Mouse (Mus musculus) WW6 (cell line): Measurements from ENCODE around the gene Prickle2.

Experiments
- DNase-seq: peaks from one replicate; pipeline ENCODE4 v3.0.0-alpha.2; 2013; ENCODE audit warnings: low read depth, low spot score

Gene Prickle2

DNA sequence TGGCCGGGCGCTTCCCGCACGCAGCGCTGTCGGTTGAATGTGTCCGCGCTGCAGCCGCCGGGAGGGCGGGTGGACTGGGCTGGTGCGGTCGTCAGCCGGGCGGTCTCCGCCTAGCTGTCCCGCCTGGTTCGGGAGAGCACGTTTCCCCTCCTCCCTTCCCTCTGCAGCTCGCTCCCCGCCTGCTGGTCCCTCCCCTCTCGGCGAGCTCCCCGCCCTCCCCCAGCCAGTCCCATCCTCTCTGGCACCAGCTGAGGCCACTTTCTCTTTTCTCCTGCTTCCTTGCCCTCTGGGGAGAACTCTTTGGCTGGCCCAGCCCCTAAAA, at the start of gene Prickle2:
Gene Prickle2, minus strand, starts transcription at position 11 of the 322 bp plus-strand sequence.
- DNase-seq = peak; percentile 40

DNA sequence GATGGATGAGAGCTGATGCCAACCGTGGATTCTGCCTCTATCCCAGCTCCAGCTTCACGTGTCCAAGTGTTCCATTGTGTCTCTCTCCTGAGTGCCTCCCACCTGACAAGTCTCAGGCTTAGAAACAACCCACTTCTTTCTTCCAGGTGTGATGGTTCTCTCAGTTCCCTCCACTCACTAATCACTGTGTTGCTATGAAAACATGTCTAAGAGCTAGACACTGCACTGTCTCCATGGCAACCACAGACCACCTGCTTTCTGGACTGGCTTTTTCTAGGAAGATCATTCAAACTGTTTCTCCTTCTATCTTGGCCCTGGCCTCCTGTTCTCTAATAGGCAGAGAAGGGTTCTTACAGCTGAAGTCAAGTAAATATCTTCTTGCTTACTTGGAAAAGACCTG, 46.8 kb upstream of the Prickle2 start:
- no peak for DNase-seq

DNA sequence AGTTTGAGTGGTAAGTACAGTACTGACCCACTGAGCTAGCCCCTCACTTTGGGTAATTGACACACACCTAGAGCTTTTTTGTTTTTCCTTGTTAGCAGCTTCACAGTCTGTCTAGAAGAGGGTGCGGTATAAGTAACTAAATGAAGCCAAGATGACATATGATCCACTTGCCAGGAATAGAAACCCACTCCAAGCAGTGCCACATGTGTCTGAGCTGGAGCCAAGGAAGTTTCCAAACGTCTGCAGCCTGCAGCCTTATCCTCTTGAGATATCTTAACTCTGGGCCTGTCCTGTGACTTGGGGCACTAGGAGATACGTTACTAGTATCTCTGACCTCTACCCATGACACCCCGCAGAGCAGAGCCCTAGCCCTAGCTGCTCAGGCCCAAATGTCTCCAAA, 43.5 kb upstream of the Prickle2 start:
- no peak for DNase-seq

DNA sequence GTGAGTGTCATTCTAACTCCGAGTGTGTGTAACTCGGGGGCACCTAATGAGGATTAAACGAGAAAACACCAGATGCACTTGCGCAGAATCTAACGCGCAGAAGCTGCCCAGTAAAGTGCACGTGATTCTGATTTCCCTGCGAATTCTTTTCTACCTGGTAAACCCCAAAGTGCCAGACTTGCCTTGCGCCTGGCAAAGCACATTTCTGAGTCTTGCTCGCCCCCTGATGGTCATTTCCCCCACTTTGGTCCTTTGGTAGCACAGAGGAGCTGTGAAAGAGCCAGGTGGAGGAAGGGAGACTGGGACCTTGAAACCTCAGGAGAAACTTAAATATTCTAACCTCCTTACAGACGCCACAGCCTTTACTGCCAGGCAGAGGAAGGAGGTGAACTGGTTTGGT, 37.6 kb upstream of the Prickle2 start:
- peak; percentile 60 for DNase-seq

DNA sequence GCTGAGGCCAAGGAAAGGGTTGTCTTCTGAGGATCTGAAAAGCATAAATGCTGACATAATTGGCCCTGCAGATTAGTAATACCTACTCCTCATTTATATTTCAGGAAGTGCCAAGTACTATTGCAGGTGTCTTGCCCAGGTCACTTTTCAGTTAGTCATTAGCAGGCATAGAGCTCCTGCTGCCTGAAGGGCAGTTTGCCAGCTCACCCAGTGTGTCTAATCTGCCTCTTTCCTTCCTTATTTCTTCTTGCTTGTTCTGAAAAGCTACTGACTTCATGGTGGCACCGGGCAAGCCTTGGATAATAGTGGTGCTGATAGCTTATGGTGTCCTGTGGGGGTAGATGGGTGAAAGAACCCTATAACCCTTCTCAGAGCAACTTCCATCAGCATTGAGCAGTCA, 31.2 kb upstream of the Prickle2 start:
- no peak for DNase-seq

DNA sequence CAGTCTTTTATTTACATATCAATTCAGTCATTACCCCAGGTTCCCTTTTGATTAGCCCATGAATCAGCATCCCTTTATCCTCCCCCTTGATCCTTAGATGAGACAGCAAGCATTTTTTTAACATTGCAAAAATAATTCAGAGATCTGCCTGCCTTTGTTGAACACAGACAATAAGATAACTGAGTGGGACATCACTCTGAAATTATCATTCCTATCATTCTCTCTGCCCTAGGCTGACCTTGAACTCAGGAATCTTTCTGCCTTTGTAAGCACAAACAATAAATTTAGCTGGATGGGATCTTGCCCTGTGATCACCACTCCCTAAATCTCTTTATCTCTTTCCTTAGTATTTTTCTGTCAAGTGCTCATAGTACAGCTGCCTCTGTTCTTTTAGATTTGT, 27.7 kb upstream of the Prickle2 start:
- no peak for DNase-seq

DNA sequence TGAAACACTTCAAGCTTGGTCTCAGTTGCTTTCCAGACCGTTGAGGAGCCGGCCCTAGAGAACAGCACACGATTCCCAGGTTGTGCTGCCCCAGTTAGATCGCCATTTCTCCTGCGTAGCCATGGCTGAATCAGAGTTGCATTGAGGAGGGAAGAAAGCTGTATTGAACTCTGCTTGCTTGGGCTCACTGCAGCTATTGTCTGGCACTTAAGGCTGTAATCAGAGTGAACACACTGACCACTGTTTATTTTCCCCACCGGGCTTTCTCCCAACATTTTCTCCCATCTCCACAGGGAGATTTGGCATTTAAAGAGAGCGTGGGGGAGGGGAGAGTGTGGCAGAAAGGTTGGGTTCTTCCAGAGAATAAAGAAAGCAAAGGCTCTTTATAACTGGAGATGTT, 22.6 kb upstream of the Prickle2 start:
- DNase-seq = no peak

DNA sequence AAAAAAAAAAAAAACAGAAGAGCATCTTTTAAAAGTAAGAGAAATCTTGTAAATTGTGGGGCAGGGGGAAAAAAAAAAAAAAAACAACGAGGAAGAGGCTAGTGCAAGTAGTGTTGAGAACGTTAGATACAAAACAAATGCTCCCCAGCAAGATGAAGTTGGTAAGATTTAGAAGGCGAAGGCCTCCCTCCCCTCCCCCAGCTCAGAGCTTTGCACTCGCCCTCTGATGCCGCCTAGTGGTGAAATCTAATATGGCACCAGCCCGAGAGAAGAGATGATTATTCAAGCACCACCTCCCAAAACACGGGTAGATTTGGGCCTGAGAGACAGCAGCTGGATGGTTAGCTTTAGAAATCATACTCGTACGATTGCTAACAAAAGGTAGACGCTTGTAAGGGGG, 22.1 kb upstream of the Prickle2 start:
- peak; percentile 68 for DNase-seq

DNA sequence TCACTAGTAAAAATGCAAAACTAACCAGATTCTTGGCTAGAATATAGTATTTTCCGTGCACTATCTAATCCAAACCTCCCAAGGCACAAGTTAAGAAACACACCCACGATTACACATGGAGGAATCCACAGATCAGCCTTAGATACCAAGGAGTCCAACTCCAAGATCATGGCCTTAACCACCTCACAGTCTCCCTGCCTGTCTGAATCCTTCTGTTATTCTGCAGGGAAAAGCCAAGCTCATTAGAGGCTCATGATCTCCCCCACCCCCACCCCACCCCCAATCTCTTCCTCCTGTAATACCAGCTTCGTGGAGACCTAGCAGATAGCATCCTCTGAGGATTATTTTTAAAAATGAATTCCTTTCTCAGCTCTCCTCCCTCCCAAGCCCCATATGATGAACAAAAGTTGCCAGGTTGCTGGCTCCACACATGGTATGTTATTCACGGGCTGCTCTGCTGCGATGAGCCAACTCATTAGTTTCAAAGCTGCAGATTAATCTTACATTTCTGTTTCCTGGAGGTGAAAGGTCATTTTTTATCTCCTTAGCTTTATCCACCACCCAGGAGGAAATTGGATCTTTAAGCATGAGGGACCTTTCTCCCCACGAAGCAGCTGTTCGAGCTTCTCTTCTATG, 21.5 kb upstream of the Prickle2 start:
- no peak for DNase-seq

DNA sequence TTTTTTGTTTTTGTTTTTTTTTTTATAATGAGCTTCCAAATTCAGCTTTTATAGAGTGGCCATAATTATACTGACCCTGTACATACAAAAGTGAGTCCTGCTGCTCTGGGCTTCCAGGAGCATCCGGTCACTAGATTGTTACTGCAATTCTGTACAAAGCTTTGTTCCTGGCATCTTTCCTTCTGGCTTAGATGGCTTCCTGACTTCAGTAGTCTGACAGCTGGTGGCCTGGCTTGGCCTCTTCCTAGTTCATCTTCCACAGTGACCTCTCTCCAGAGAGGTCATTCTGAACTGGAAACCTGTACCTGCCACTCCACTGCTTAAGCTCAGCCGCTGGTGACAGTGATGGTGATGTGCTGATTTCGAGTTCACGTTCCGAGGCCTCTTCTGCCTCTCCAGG, 20.2 kb upstream of the Prickle2 start:
- DNase-seq = no peak

DNA sequence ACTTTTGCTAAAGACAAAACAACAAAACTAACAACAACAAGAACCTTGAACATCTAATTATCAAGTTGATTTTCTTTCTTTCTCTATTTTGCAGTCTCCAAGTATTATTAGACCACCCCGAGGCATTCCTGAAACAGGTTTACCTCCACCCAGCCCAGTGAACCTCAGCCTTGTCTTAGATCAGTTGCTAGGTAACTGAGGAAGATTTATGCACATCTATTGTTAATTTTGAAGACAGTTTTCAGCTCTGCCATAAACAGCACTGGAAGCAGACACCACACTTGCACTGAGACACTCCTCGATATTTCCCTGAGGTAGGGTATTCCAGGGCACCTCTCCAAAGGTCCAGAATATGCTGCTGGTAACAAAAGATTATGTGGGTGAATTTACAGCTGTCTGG, 18.4 kb upstream of the Prickle2 start:
- DNase-seq = no peak

DNA sequence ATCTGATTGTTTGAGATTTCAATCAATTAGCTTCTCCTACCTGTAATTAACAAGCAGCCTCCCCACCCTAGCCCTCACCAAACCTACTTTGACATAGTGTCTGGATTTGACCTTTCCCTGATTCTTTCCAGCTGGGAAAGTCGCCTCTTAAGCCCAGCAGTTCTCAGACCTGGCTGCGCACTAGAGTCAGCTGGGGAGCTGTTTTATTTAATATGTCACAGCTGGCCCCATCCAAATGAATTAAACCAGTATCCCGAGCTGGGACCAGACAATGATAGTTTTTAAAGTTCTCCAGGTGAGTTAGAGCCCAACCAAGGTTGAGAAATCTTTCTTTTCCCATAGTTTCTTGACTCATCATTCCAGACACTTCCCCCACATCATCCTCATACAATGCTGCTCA, 9.9 kb upstream of the Prickle2 start:
- no peak for DNase-seq

DNA sequence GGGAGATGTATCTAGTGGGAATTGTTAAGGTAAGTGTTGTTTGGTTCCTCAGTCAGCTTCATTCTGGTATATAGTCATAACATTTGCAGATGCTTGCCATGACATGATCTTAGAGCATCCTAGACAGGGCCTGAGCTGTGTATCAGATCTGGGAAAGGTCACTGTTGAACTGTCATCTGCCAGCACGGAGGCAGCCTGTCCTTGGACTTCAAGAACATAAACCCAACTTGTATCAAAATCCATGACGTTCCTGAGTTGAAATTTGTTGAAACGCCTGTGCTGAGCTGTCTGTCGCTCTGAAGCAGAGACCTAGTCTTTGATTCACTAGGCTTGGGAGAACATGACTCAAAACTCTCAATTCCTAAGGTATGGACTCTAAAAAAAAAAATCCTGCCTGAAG, 8.8 kb upstream of the Prickle2 start:
- DNase-seq = no peak

DNA sequence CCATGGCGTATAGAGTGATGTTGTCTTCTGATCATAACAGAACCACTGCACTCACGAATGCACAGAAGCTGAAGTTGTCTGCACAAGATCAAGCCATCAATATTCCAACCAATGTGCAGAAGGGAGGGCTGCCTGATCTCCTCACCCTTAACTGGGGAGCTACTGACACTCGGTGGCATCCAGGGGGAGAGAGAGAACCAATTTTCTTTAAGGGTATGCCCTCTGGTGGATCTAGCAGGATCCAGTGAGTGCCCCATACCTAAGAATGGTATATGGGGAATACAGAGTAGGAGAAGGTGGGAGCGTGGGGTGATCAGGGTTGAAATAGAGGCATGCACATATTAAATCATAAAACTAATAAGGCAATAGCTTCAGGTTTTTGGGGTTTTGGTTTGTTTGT, 2.2 kb upstream of the Prickle2 start:
- DNase-seq = no peak

DNA sequence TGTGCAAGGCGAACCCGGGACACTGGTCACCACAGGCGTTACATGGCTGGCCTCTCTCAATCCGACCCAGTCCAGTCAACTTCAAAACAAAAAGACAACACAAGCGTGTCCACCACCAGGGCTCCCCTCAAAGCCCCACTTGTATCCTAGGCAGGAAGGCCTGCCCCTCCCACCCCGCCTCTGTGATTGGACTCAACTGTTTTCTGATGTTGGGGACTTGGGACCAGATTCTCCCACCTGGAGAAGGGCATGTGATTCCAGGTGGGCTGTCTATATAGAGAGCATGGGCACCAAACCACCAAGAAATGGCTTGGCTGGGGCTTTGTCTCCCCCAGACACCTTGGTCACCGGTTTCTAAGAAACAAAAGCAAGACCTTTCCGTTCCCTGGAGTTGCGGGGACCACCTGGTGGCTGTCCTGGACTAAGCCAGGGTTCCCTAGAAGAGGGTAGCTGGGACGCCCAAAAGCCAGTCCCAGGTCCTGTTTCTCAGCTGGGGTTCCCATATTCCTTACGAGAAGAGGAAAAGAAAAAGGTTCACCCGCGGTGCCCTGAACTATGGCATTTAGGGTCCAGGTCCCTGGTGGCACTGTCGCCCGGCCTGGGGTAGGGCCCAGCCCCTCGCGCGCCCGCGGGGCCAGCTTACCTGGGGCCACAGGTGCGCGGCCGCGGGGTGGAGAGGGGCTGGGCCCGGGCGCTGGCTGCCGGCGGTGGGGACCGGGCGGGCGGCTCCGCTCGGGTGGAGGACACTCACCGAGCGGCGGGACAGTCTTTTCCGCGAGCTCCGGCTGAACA, 406 bp downstream of the Prickle2 start:
- no peak for DNase-seq

DNA sequence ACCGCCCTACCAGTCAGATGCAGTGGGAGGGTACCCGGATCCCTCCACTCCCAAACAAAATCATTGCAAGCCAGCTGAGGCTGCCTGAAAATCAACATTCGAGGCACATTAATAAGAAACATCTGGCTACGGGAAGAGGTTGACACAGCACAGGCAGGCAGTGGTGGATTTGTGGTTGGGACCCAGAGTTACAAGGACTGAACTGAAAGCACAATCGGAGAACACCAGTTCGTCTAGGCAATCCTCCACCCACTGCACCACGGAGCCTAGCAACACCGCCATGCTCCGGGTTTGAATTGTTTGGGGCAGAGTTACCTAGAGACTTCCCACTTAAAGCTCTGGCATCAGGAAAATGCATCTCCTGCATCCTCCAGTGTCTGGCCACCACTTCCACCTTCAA, 1.1 kb downstream of the Prickle2 start:
- no peak for DNase-seq

DNA sequence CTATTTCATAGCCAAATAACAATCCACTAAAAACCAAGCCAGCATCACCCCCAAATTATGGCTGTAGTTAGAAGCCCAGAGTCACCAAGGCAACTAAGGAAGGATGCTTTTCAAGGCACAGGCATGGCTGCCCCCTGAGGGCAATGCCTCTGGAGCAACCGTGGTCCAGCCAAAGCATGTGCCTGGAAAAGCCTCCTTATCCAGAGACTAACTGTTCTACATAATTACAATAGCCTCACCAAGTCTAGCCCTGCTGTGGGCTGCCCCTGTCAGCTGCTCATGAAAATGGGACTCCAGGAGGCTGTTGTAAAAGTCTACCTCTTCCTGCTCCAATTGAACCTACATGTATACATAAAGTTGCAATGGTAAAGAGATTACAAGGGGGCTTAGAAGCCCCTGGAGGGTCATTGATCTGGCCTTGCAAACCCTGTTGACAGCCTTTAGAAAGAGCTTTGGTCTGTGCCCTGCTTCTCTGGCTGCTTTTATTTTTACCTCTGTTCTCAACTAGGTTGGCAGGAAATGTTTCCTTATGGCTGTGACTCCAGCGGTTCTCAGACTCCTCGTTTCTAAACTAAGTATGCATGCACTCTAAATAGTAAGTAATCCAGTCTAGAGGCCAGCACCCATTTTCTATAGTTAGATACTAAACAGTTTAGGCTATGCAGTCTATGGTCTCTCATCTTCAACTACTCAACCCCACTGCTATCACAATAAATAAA, 6.3 kb downstream of the Prickle2 start:
- DNase-seq = no peak

DNA sequence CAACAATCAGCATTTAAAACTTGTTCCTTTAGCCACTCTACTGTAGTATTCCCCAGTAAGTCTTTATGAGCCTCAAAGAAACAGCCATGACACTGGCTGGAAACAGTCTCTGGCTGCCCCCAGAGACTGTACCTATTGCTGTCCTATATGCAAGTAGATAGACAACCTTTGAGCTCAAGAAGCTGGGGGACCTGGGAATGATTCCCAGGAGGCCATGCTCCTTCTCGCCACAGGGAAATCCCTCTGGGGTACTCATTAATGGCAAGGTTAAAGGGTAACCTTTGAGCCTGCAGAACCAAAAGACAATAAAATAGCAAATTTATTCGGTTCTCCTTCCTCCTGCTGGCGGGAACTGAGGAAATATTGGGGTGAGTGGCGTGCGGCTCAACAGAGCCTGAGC, 8.1 kb downstream of the Prickle2 start:
- DNase-seq = no peak

DNA sequence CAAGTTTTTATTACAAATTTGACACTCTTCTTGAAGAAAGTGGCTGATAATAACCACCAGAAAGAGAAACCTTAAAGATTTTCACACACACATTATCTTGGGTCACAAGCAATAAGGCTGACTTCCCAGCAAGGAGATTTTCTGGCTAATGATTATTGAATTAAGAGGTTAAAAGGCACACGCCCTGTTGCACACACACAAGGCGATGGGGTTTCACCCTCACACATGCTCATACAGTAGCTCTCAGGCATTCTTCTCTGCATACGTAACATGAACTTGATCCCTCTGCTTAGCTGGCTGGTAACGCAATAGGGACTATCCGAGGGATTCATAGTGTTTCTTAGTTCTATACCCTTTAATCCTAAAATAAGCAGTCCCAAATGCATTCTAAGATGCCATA, 18.6 kb downstream of the Prickle2 start:
- DNase-seq = no peak

DNA sequence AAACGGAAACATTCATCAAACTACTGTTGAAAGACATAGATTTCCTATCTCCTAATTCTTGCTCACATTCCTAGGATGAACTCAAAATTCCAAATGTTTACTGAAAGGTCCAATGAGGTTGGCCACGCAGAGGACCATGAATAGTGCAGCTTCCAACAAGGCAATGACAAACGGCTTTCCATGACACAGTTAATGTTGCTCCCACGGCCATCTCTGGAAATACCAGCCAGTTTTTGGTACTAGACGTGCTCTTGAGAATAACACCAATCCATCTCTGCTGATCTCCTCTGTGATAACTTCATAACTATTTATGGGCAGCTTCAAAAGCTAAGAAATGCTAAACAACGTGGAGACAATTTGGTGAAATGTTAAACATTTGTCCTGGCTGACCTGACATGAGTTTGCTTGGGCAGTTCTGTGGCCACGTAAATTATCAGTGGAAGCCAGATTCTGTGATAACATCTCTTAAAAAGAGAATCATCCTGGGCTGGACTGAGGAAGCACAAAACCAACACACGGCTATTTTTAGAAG, 31.5 kb downstream of the Prickle2 start:
- DNase-seq = no peak

DNA sequence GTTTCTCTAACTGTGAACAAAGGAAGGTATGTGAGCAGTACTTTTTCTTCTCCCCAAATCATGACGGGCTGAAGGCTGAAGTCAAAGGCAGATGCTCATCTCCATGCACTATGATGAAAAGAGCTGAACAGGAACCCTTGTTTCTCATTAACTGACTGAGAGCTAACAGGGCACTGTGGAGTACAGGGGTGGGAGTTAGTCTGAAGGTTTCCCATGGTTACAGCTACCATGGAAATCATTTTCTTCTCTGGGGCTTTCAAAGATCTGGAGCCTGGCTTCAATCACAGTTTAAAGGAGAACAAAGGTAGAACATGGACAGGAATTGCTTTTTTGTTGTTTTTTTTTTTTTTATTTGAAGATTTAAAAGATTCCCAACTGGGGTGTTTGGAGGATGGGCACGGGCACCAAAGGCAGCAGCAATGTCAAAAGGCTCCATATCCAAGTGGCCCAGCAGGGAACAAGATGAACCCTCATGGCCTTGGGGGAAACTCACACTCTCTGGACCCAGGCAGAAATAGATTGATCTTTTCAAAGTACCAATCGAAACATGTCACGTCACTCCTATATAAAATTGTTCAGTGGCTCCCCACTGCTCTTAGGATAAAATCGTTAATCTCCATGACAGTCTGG, 35.3 kb downstream of the Prickle2 start:
- DNase-seq = no peak

DNA sequence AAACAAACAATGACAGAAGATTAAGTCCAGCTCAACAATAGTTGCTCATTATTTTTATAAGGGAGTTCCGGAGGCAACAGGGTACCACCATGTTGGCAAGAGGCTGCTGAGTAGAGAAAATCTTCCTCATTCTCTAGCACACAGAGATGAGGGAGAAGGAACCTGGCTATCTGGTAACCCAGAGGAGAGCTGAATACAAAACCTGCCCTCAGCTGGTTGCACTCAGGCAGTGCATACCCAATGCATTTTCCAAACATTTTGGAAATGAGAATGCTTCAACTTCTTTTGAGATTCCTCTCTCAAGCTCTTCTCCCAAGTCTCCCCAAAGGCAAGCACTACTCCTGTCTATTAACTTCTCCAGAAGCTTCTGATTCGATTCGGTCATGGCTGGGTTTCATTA, 36.3 kb downstream of the Prickle2 start:
- DNase-seq = no peak
